Mouse (Mus musculus): ENCODE results near the gene Nptxr. TPM values are rescaled to one million over a fixed set of nuclear protein-coding genes. Genes with fewer than 3 reads are reported as not detected.
"Not testable (repeated sequence)": the region's sequence is repeated elsewhere in the genome, so short reads cannot be mapped to it uniquely, and the experiment has no call there.

Nptxr gene
- polyA plus RNA-seq, 1 experiment from 2014 or later: 1.3 TPM

GRCm38 (mm10) chr15:79825146-79825825 lies 20.7 kb upstream of the Nptxr start:
- ATAC-seq: no peak
- no peak overlapping the region for H3K4me3 ChIP-seq (ENCODE audit: low read length)
- H3K27me3 ChIP-seq (replicated peaks; ENCODE audit: control insufficient read depth, insufficient read depth, low read length): no peaks in the 10 kb centered on the region
- peaks cover 6% of the 10 kb centered on the region for H3K4me1 ChIP-seq (ENCODE audit: control insufficient read depth, insufficient read depth, low read length)
- H3K36me3 ChIP-seq (ENCODE audit: control insufficient read depth, insufficient read depth, low read length): peaks cover 8% of the 10 kb centered on the region; the same call in 1 of the 2 replicates
- H3K9ac ChIP-seq (ENCODE audit: low read depth, low read length): no peak overlapping the region
- 68% methylated on average over 14 of the region's 14 CpGs for WGBS
- H3K9me3 ChIP-seq (ENCODE audit: control insufficient read depth, low read length): no peaks in the 10 kb centered on the region
- H3K27ac ChIP-seq (ENCODE audit: low read length): no peak overlapping the region
- no peak overlapping the region for H3K4me2 ChIP-seq (ENCODE audit: low read depth, low read length)

GRCm38 (mm10) chr15:79823588-79824280 lies 19.2 kb upstream of the Nptxr start:
- Histone ChIP-seq H3K4me3 (ENCODE audit: low read length) (no peak overlapping the region), H3K4me1 (ENCODE audit: control insufficient read depth, insufficient read depth, low read length) (peaks cover 6% of the 10 kb centered on the region; the same call in 1 of the 2 replicates), H3K9ac (ENCODE audit: low read depth, low read length) (no peak overlapping the region), H3K27ac (ENCODE audit: low read length) (no peak overlapping the region), H3K27me3 (replicated peaks; ENCODE audit: control insufficient read depth, insufficient read depth, low read length) (no peaks in the 10 kb centered on the region), H3K9me3 (ENCODE audit: control insufficient read depth, low read length) (no peaks in the 10 kb centered on the region), H3K4me2 (ENCODE audit: low read depth, low read length) (no peak overlapping the region), H3K36me3 (ENCODE audit: control insufficient read depth, insufficient read depth, low read length) (peaks cover 8% of the 10 kb centered on the region; the same call in 1 of the 2 replicates)
- peak; percentile 25; the same call in 1 of the 2 replicates for ATAC-seq
- WGBS: 59% methylated on average over 19 of the region's 19 CpGs

GRCm38 (mm10) chr15:79822265-79823199 lies 18.0 kb upstream of the Nptxr start:
- WGBS: 67% methylated on average over 13 of the region's 13 CpGs
- Histone ChIP-seq H3K9me3 (ENCODE audit: control insufficient read depth, low read length) (0 out of 2 replicates have a peak, but pooled peaks cover 3% of the 10 kb centered on the region), H3K27ac (ENCODE audit: low read length) (no peak overlapping the region), H3K4me2 (ENCODE audit: low read depth, low read length) (no peak overlapping the region), H3K36me3 (ENCODE audit: control insufficient read depth, insufficient read depth, low read length) (peaks cover 3% of the 10 kb centered on the region; the same call in 1 of the 2 replicates), H3K4me1 (ENCODE audit: control insufficient read depth, insufficient read depth, low read length) (peaks cover 6% of the 10 kb centered on the region; the same call in 1 of the 2 replicates), H3K9ac (ENCODE audit: low read depth, low read length) (no peak overlapping the region), H3K27me3 (replicated peaks; ENCODE audit: control insufficient read depth, insufficient read depth, low read length) (no peaks in the 10 kb centered on the region), H3K4me3 (ENCODE audit: low read length) (no peak overlapping the region)
- ATAC-seq: no peak

DNA sequence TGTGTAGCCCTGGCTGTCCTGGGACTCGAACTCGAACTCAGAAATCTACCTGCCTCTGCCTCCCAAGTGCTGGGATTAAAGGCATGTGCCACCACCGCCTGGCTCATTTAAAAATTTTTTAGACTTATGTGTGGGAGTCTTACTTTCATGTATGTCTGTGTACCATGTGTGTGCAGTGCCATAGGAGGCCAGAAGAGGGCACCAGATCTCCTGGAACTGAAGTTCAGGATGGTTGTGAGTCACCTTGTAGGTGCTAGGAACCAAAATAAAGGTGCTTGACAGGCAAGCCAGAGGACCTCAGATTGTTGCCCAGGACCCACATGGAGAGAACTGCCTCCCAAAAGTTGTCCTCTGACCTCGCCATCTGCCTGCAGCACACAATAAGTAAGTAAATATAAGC lies 13.8 kb upstream of the Nptxr start:
- Histone ChIP-seq H3K9me3 (ENCODE audit: control insufficient read depth, low read length) (0 out of 2 replicates have a peak, but pooled peaks cover 3% of the 10 kb centered on the region), H3K27ac (ENCODE audit: low read length) (no peak overlapping the region), H3K36me3 (ENCODE audit: control insufficient read depth, insufficient read depth, low read length) (no peaks in the 10 kb centered on the region), H3K9ac (ENCODE audit: low read depth, low read length) (no peak overlapping the region), H3K4me2 (ENCODE audit: low read depth, low read length) (no peak overlapping the region), H3K4me1 (ENCODE audit: control insufficient read depth, insufficient read depth, low read length) (no peaks in the 10 kb centered on the region), H3K27me3 (replicated peaks; ENCODE audit: control insufficient read depth, insufficient read depth, low read length) (no peaks in the 10 kb centered on the region), H3K4me3 (ENCODE audit: low read length) (no peak overlapping the region)
- 86% methylated on average over 4 of the region's 4 CpGs for WGBS
- no peak for ATAC-seq

DNA sequence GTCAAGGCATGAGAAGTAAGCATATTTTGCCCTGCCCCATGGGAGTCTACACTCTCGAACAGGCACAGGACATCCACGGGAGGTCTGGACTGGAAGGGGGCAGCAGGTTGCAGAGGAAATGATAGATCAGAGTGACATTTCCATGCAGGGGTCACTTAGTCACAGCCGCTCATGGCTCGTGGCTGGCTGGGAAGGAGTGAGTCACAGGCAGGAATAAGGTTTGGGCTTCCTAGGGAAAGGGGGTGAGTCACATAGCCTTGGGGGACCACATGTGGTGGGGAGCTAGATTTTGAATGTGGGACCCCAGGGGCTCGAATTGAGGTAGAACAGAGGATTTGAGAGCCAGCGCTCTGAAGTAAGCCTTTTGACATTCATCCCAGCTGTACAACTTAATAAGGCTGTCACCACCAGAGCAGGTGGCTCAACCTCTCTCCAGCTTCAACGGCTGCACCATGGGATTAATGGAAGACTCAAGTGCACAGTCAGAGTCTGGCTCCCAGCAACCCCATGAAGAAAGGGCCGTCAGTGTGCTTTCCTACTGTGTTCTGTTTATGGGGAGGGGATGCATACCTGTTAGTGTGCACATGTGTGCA lies 9.2 kb upstream of the Nptxr start:
- no peak overlapping the region for H3K27ac ChIP-seq (ENCODE audit: low read length)
- H3K27me3 ChIP-seq (replicated peaks; ENCODE audit: control insufficient read depth, insufficient read depth, low read length): peaks cover 5% of the 10 kb centered on the region; the same call in 1 of the 2 replicates
- 0 out of 2 replicates have a peak, but pooled peaks cover 3% of the 10 kb centered on the region for H3K9me3 ChIP-seq (ENCODE audit: control insufficient read depth, low read length)
- no peaks in the 10 kb centered on the region for H3K4me1 ChIP-seq (ENCODE audit: control insufficient read depth, insufficient read depth, low read length)
- no peak overlapping the region for H3K9ac ChIP-seq (ENCODE audit: low read depth, low read length)
- WGBS: 48% methylated on average over 8 of the region's 8 CpGs
- no peak overlapping the region for H3K4me2 ChIP-seq (ENCODE audit: low read depth, low read length)
- H3K36me3 ChIP-seq (ENCODE audit: control insufficient read depth, insufficient read depth, low read length): no peaks in the 10 kb centered on the region
- no peak for ATAC-seq
- H3K4me3 ChIP-seq (ENCODE audit: low read length): no peak overlapping the region

DNA sequence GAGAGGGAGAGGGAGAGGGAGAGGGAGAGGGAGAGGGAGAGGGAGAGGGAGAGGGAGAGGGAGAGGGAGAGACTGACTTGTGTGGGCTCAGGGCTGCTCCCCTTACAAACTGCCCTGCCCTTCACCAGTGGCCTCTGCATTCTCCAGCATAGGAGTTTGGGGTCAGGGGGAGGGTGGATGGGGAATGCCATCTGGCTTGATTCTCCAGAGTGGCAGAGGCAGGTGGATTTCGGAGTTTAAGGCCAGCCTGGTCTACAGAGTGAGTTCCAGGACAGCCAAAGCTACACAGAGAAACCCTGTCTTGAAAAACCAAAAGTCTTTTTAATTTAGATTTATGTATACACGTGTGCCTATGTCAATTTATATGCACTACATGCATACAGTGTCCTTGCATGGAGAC lies 8.3 kb upstream of the Nptxr start:
- H3K4me1 ChIP-seq (ENCODE audit: control insufficient read depth, insufficient read depth, low read length); H3K4me2 ChIP-seq (ENCODE audit: low read depth, low read length): not testable (repeated sequence)

DNA sequence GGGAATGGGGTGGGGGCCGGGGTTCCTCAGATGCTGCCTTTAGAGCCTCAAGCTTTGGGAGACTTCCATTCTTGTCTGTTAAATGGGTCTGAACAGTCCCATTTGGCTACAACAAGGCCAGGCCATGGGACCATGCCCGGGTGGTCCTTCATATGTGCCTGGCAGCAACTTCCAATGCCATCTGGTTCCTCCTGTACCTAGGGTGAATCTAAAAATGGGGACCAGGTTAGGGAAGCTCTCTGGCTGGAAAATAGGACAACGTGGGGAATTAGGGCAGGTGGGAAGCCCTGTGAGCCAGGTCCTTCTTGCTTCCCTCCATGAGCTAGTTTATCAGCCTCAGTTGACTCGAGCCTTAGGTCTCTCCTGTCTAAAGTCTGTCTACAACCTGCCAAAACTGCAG lies 6.4 kb upstream of the Nptxr start:
- Histone ChIP-seq H3K4me3 (ENCODE audit: low read length) (no peak overlapping the region), H3K4me1 (ENCODE audit: control insufficient read depth, insufficient read depth, low read length) (no peaks in the 10 kb centered on the region), H3K9me3 (ENCODE audit: control insufficient read depth, low read length) (no peaks in the 10 kb centered on the region), H3K9ac (ENCODE audit: low read depth, low read length) (no peak overlapping the region), H3K27me3 (replicated peaks; ENCODE audit: control insufficient read depth, insufficient read depth, low read length) (peaks cover 20% of the 10 kb centered on the region), H3K27ac (ENCODE audit: low read length) (no peak overlapping the region), H3K4me2 (ENCODE audit: low read depth, low read length) (no peak overlapping the region), H3K36me3 (ENCODE audit: control insufficient read depth, insufficient read depth, low read length) (no peaks in the 10 kb centered on the region)
- ATAC-seq: no peak
- WGBS: 66% methylated on average over 4 of the region's 4 CpGs

More for the DNA sequence above, 8.3 kb upstream of the Nptxr start:
- H3K27ac ChIP-seq (ENCODE audit: low read length); ATAC-seq; H3K36me3 ChIP-seq (ENCODE audit: control insufficient read depth, insufficient read depth, low read length); H3K27me3 ChIP-seq (replicated peaks; ENCODE audit: control insufficient read depth, insufficient read depth, low read length); H3K4me3 ChIP-seq (ENCODE audit: low read length); H3K9me3 ChIP-seq (ENCODE audit: control insufficient read depth, low read length); H3K9ac ChIP-seq (ENCODE audit: low read depth, low read length): not testable (repeated sequence)
- WGBS: 67% methylated on average over 2 of the region's 2 CpGs

DNA sequence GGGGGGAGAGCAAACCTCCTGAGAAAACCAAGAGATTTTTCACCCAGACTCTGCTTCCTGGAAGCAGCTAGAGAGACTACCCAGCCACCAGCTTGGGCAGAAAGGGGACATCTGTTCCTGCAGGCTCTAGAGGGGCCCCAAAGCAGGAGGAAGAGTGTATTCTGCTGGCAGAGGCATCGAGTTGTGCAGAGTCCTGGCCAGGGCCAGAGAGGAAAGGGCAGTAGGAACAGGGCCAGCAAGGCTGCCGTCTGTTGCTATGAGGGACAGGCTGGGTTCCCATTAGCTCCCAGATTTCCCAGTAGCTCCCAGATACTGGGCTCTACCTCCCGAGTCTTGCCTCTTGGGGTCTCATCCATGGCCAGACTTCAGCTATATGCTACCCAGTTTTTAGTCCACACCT lies 5.5 kb upstream of the Nptxr start:
- Histone ChIP-seq H3K36me3 (ENCODE audit: control insufficient read depth, insufficient read depth, low read length) (no peaks in the 10 kb centered on the region), H3K4me2 (ENCODE audit: low read depth, low read length) (no peak overlapping the region), H3K27ac (ENCODE audit: low read length) (no peak overlapping the region), H3K9ac (ENCODE audit: low read depth, low read length) (no peak overlapping the region), H3K27me3 (replicated peaks; ENCODE audit: control insufficient read depth, insufficient read depth, low read length) (peaks cover 28% of the 10 kb centered on the region), H3K4me1 (ENCODE audit: control insufficient read depth, insufficient read depth, low read length) (no peaks in the 10 kb centered on the region), H3K9me3 (ENCODE audit: control insufficient read depth, low read length) (no peaks in the 10 kb centered on the region), H3K4me3 (ENCODE audit: low read length) (no peak overlapping the region)
- 61% methylated on average over 3 of the region's 3 CpGs for WGBS
- ATAC-seq: no peak
